5 mouse cellular contexts compared by ENCODE assay signal in genomic region chr6:65018966-65019365, GRCm38 (mm10). TPM values are rescaled to one million over a fixed set of nuclear protein-coding genes. Genes with fewer than 3 reads are reported as not detected.
A peak's percentile ranks its signal among the peaks of the same experiment; 100 is the strongest.
DNase-seq lines count a peak whose midpoint lies in the region; TF ChIP-seq lines count a peak whose summit lies in the region.
"Not testable (repeated sequence)": the region's sequence is repeated elsewhere in the genome, so short reads cannot be mapped to it uniquely, and the experiment has no call there.

No protein-coding gene starts in this region.

- H3K9me3 ChIP-seq in ES-Bruce4 (replicated peaks; ENCODE audit: control insufficient read depth, insufficient read depth, low read length, poor library complexity, severe bottlenecking): peaks cover 69% of the 10 kb centered on the region
- H3K9me3 ChIP-seq in ES-E14 (ENCODE audit: control insufficient read depth, insufficient read depth, low read depth, low read length): not testable (repeated sequence)

- H3K4me3 ChIP-seq in ES-Bruce4 (ENCODE audit: low read depth, low read length); ES-E14 (ENCODE audit: insufficient read depth in 1 of 2, low read depth in 1 of 2, low read length in 2 of 2, poor library complexity in 1 of 2, severe bottlenecking in 1 of 2): not testable (repeated sequence)

- not testable (repeated sequence) for TF ChIP-seq CTCF in ES-Bruce4 (IDR thresholded peaks at IDR 0.05; ENCODE audit: low read depth, low read length)

- peaks cover 27% of the 10 kb centered on the region for H3K36me3 ChIP-seq in ES-Bruce4 (ENCODE audit: control insufficient read depth, insufficient read depth, low read length, poor library complexity, severe bottlenecking)
- H3K36me3 ChIP-seq in ES-E14 (ENCODE audit: control insufficient read depth, insufficient read depth, low read length, poor library complexity, severe bottlenecking): not testable (repeated sequence)

- not testable (repeated sequence) for H3K9ac ChIP-seq in ES-Bruce4 (ENCODE audit: low read depth, poor library complexity, severe bottlenecking)
- H3K9ac ChIP-seq in ES-E14 (ENCODE audit: insufficient read depth, low read depth, low read length, poor library complexity, severe bottlenecking): peak overlapping the region; percentile 57; the same call in 1 of the 2 replicates

- in situ Hi-C loops in ES-E14 (cut with MboI; ENCODE audit: low sequenced_read_pairs in 2 of 2, unreplicated experiment in 2 of 2): not testable (repeated sequence)

- not testable (repeated sequence) for TF ChIP-seq EP300 in ES-Bruce4 (IDR thresholded peaks at IDR 0.05; ENCODE audit: insufficient read depth, low read depth, low read length)

- not testable (repeated sequence) for TF ChIP-seq POLR2A in ES-Bruce4 (IDR thresholded peaks at IDR 0.05; ENCODE audit: insufficient read depth, low read length)

- not testable (repeated sequence) for H3K4me1 ChIP-seq in ES-Bruce4 (ENCODE audit: control insufficient read depth, insufficient read depth, low read length)
- peaks cover 4 to 12% of the 10 kb centered on the region in 2 experiments; a peak in 3 of 4 replicates for H3K4me1 ChIP-seq in ES-E14 (ENCODE audit: control insufficient read depth in 2 of 2, insufficient read depth in 2 of 2, low read length in 2 of 2, poor library complexity in 1 of 2)

- DNase-seq in ES-CJ7 (ENCODE audit: low read depth, low spot score): peak; percentile 87
- DNase-seq in ES-E14 (ENCODE audit: low read depth, low spot score): not testable (repeated sequence)
- peak; percentile 90 for DNase-seq in R1 (ENCODE audit: low read depth, low spot score)
- DNase-seq in ZHBTc4 (ENCODE audit: low read depth, low spot score): peak; percentile 74

- peak overlapping the region; percentile 87 for H3K27ac ChIP-seq in ES-Bruce4 (ENCODE audit: insufficient read depth, low read length)
- peak overlapping the region; percentile 99; the same call in 1 of the 2 replicates for H3K27ac ChIP-seq in ES-E14 (ENCODE audit: insufficient read depth, low read depth, low read length, poor library complexity, severe bottlenecking)

- H3K27me3 ChIP-seq in ES-Bruce4 (ENCODE audit: control insufficient read depth, insufficient read depth, low read length, poor library complexity, severe bottlenecking): not testable (repeated sequence)

RNA-seq across cellular contexts. Expression of gene Smarcad1, which starts 23.4 kb away (rescaled TPM):
- polyA plus RNA-seq in ES-Bruce4 (2011; ENCODE audit: insufficient read depth, insufficient read length, low read depth, missing spikeins): 139 and 140 TPM in 2 replicates
- 158 and 164 TPM in 2 replicates for total RNA-seq in ES-E14 (2012; rRNA removed)
